Mouse (Mus musculus) intestine, embryonic 14.5 days (tissue): ENCODE measurements around the gene Usp48. TPM values are rescaled to one million over a fixed set of nuclear protein-coding genes. Genes with fewer than 3 reads are reported as not detected.
A peak's percentile ranks its signal among the peaks of the same experiment; 100 is the strongest.

ENCODE experiments used
- ATAC-seq: fragments of 200-750 bp; cut with Nextera tagmentation; replicated peaks from 2 replicates; pipeline ENCODE4 v1.8.0; 2017; ENCODE audit warnings: low read depth, moderate number of reproducible peaks, moderate TSS enrichment, moderate library complexity; ENCODE audit not compliant: low FRiP score, low TSS enrichment
- DNase-seq: peaks from one replicate; pipeline ENCODE4 v3.0.0-alpha.2; 2018; ENCODE audit warnings: low spot score
- H3K27ac ChIP-seq: fragments of 300-500 bp; sonication (generic); 2 replicates; pipeline ENCODE4 v1.5.1; 2014; ENCODE audit warnings: low read depth, mild to moderate bottlenecking, control low read depth
- H3K27me3 ChIP-seq: fragments of 300-500 bp; sonication (generic); replicated peaks from 2 replicates; pipeline ENCODE4 v1.6.1; 2014; ENCODE audit warnings: low read length, control low read depth; ENCODE audit not compliant: control insufficient read depth, insufficient read depth
- H3K36me3 ChIP-seq: fragments of 300-500 bp; sonication (generic); 2 replicates; pipeline ENCODE4 v1.6.1; 2014; ENCODE audit warnings: low read length, control low read depth; ENCODE audit not compliant: control insufficient read depth, insufficient read depth
- H3K4me1 ChIP-seq: fragments of 300-500 bp; sonication (generic); replicated peaks from 2 replicates; pipeline ENCODE4 v1.6.1; 2014; ENCODE audit warnings: low read length, control low read depth, mixed read lengths; ENCODE audit not compliant: control insufficient read depth, insufficient read depth
- H3K4me2 ChIP-seq: fragments of 300-500 bp; sonication (generic); 2 replicates; pipeline ENCODE4 v1.6.1; 2014; ENCODE audit warnings: low read length
- H3K4me3 ChIP-seq: fragments of 300-500 bp; sonication (generic); 2 replicates; pipeline ENCODE4 v1.5.1; 2014; ENCODE audit warnings: low read depth, low read length, control low read depth, mixed read lengths
- H3K9ac ChIP-seq: fragments of 300-500 bp; sonication (generic); 2 replicates; pipeline ENCODE4 v1.6.1; 2014; ENCODE audit warnings: mild to moderate bottlenecking, low read length
- H3K9me3 ChIP-seq: fragments of 300-500 bp; sonication (generic); 2 replicates; pipeline ENCODE4 v1.6.1; 2016; ENCODE audit warnings: low read length, control low read depth; ENCODE audit not compliant: control insufficient read depth
- whole genome bisulfite sequencing: fragments of 180-500 bp; shearing (Covaris S2); extraction: QIAGEN DNeasy Blood & Tissue Kit; methylation state at CpG from one replicate; pipeline ENCODE4 v1.1.7; 2014; 5-methylcytosine and 5-hydroxymethylcytosine counted together
- polyA plus RNA-seq: library from polyadenylated mRNA; unstranded; fragments of >200 nt; fragmentation: Nextera tagmentation; extraction: Ambion mirVana; gene quantifications from 2 replicates; pipeline ENCODE4 v1.2.1, GENCODE M21; 2014

The Usp48 gene
- polyA plus RNA-seq, 1 experiment from 2014 or later: 72.4 TPM

DNA sequence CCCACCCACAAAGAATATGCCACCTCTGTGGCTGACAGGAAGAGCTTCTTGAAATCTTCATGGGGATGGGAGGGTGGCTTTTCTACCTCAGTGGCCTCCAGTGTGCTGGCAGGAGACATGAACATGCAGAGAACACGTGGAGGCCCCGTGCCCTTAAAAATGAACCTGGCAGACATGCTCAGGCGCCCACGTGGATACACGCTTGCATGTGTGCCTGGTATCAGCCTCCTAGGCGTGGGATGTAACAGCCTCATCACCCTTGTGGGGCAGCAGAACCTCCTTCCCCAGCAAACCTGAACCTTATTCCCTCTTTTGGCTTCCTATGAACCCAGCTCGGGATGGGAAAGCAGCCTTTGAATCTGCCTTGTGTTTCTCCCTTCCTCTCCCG lies 73.4 kb downstream of the Usp48 start:
- no peak overlapping the region for H3K4me3 ChIP-seq
- no peaks in the 10 kb centered on the region for H3K9me3 ChIP-seq
- H3K36me3 ChIP-seq: no peaks in the 10 kb centered on the region
- H3K4me2 ChIP-seq: no peak overlapping the region
- no peak overlapping the region for H3K27ac ChIP-seq
- no peak for ATAC-seq
- peaks cover 32% of the 10 kb centered on the region for H3K27me3 ChIP-seq
- H3K9ac ChIP-seq: no peak overlapping the region
- no peak for DNase-seq
- no peaks in the 10 kb centered on the region for H3K4me1 ChIP-seq
- WGBS: 73% methylated on average over 8 of the region's 8 CpGs

DNA sequence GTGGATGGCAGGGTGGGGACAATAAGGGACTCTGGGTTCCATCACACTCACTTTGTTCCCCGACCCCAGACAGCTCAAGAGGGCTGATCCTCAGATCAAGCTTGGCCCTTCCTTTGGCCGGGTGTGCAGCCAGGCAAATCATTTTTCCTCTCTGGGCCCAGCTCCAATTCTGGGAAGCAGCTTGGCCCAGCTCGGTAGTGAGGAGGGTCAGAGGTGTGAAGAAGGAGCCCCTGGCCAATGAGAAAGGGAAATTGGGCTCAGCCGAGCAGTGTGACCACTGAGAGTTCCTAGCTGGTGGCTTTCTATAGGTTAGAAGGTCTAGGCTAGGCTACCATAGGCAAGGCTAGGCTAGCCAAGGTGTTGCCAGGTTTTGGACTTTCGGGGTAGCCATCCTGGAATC lies 74.2 kb downstream of the Usp48 start:
- no peaks in the 10 kb centered on the region for H3K36me3 ChIP-seq
- no peak overlapping the region for H3K4me2 ChIP-seq
- no peak overlapping the region for H3K4me3 ChIP-seq
- DNase-seq (no peak), ATAC-seq (no peak)
- no peak overlapping the region for H3K9ac ChIP-seq
- WGBS: 53% methylated on average over 5 of the region's 5 CpGs
- peaks cover 32% of the 10 kb centered on the region for H3K27me3 ChIP-seq
- H3K4me1 ChIP-seq: no peaks in the 10 kb centered on the region
- no peak overlapping the region for H3K27ac ChIP-seq
- H3K9me3 ChIP-seq: no peaks in the 10 kb centered on the region

DNA sequence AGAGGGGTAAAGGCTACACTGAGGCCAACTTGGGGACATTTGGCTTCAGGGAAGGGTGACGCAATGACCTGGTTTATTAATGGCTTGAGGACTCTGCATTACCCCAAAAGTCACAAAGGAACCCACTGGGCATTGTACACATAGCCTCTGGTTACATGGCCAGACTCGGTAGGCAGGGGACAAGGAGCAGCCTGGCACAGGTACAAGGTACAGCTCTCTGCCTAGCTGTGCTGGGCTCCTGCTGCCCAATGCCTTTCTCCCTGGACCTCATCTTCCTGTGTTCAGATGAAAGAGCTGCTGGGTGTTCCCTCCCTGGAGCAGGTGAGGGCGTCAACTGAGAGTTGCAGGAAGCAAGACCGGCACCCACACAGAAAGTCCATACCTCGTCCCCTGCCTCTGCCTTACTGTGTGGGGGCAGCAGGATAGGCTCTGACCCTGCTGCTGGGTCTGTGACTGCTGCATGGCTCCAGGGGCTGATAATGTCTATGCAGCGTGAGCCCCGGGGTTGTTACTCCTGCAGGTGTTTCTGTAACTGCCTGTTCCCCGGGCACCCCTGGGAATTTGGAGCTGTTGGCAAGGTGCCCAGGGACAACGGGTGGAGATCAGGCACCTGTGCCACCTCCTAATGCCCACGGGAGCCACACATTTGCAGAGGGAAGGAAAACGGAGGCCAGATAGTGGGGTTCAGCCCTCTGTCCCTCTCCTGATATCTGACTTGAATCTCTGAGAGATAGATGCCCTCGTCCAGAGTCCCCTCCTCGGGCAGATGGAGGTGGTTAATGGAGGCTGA lies 78.4 kb downstream of the Usp48 start:
- no peaks in the 10 kb centered on the region for H3K9me3 ChIP-seq
- no peaks in the 10 kb centered on the region for H3K4me1 ChIP-seq
- no peak overlapping the region for H3K4me2 ChIP-seq
- H3K36me3 ChIP-seq: no peaks in the 10 kb centered on the region
- H3K9ac ChIP-seq: no peak overlapping the region
- ATAC-seq: no peak
- no peak overlapping the region for H3K27ac ChIP-seq
- H3K27me3 ChIP-seq: 0 out of 2 replicates have a peak, but pooled peaks cover 3% of the 10 kb centered on the region
- 76% methylated on average over 13 of the region's 13 CpGs for WGBS
- DNase-seq: no peak
- H3K4me3 ChIP-seq: no peak overlapping the region

DNA sequence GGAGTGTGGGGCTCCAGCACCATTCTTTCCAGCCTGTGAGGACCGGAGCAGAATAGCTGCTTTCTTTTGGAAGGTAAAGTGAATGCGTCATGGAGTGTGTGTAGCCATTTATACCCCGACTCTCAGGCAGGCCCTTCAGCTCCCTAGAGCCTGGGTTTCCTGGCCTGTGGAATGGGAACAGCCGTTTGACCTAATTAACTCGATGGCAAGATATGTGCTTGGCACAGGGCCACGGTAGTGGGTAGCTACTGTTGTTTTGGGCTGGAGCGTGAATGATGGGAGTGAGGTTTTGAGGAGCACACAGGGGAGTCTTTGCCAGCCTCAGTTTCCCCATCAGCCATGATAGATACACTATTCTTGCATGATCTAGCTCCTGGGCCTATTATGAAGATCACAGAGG lies 82.0 kb downstream of the Usp48 start:
- no peak for ATAC-seq
- Histone ChIP-seq H3K27ac (no peak overlapping the region), H3K9ac (no peak overlapping the region), H3K36me3 (no peaks in the 10 kb centered on the region), H3K4me1 (no peaks in the 10 kb centered on the region; the same call in 1 of the 2 replicates), H3K4me2 (no peak overlapping the region), H3K9me3 (no peaks in the 10 kb centered on the region), H3K27me3 (peaks cover 13% of the 10 kb centered on the region), H3K4me3 (no peak overlapping the region)
- WGBS: 72% methylated on average over 7 of the region's 7 CpGs
- no peak for DNase-seq

DNA sequence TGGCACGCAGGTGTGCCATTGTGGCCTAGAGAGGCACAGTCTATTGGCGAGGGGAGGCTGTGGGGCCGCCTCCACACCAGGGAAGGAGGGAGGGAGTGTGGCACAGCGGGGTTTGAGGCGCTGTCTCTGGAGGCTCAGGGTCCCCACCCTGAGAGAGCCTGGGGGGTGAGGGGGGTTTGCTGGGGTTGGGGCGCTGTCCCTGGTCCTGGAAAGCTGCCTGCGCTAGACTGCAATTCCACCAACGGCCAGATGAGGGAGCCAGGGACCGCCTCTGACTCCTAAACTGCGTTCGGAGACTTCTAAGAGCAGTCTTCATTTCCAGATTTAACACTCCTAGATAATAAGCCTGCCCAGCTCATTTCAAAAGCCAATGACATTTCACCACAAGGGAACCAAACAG lies 82.5 kb downstream of the Usp48 start:
- WGBS: 6% methylated on average over 11 of the region's 11 CpGs
- Histone ChIP-seq H3K4me3 (no peak overlapping the region), H3K27ac (no peak overlapping the region), H3K4me1 (no peaks in the 10 kb centered on the region; the same call in 1 of the 2 replicates), H3K27me3 (peaks cover 18% of the 10 kb centered on the region), H3K9me3 (no peaks in the 10 kb centered on the region), H3K36me3 (no peaks in the 10 kb centered on the region), H3K9ac (no peak overlapping the region), H3K4me2 (no peak overlapping the region)
- 0 out of 2 replicates have a peak, but pooled peaks have one; percentile 36 for ATAC-seq
- DNase-seq: peak; percentile 97

DNA sequence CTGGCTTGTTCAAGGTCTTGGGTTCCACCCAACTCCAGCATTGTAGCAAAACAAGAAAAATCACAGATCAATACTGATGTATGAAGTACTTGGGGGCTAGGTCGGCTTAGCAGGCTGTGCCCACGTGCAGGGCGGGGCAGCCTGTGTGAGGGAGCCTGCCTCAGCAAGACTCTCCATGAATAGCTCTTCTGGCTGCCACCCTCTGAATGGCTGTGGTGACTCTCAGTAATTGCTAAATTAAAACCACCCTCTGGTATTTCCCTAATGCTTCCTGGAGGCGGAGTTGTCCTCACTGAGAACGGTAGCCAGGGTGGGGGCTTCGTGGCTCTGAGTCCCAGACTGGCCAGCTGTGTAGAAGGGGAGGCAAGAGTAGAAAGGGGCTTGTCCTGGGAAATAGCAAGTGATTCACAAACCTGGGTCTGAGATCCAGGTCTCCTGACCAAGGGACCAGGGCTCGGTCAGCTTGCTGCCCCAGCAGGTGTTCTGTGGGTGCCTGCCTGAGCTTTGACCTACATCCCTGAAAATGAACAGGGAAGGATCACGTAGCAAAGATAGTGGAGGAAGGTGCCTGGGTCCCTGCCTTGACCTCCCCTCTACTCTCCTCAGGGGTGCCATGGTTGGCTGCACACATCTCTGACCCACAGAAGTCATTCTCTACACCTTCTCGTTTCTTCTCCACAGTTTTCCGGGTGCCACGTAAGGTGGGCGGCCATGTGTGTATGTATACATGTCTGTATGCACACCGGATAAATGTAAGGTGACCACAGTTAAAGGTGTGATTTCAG lies 83.3 kb downstream of the Usp48 start:
- Histone ChIP-seq H3K4me2 (no peak overlapping the region), H3K9me3 (no peaks in the 10 kb centered on the region), H3K27me3 (peaks cover 27% of the 10 kb centered on the region), H3K36me3 (no peaks in the 10 kb centered on the region), H3K9ac (no peak overlapping the region), H3K27ac (no peak overlapping the region), H3K4me3 (no peak overlapping the region), H3K4me1 (peaks cover 4% of the 10 kb centered on the region; the same call in 1 of the 2 replicates)
- ATAC-seq (no peak; the same call in 1 of the 2 replicates), DNase-seq (no peak)
- 66% methylated on average over 13 of the region's 13 CpGs for WGBS

DNA sequence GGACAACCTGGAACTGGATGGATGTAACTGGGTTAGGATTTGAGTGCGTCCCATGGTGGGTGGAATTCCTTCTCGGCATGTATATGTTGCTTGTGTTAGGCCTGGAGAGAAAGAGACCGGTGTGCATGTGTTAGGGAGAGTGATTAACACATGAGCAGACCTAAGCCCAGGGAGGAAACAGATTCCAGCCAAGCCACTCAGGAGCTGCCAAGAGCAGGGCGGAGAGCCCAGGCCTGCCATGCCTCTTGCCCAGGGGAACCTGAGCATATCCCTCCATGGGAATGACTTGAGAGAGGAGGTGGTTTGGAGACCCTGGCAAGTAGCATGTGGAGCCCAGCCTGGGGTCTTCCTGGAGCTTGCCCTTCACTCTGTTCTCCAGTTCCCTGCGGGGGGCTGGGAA lies 84.4 kb downstream of the Usp48 start:
- Histone ChIP-seq H3K36me3 (no peaks in the 10 kb centered on the region), H3K4me2 (no peak overlapping the region), H3K9me3 (no peaks in the 10 kb centered on the region), H3K27ac (no peak overlapping the region), H3K4me3 (no peak overlapping the region), H3K27me3 (peaks cover 34% of the 10 kb centered on the region), H3K9ac (no peak overlapping the region), H3K4me1 (peaks cover 4% of the 10 kb centered on the region; the same call in 1 of the 2 replicates)
- ATAC-seq (no peak), DNase-seq (no peak)
- 79% methylated on average over 5 of the region's 5 CpGs for WGBS

DNA sequence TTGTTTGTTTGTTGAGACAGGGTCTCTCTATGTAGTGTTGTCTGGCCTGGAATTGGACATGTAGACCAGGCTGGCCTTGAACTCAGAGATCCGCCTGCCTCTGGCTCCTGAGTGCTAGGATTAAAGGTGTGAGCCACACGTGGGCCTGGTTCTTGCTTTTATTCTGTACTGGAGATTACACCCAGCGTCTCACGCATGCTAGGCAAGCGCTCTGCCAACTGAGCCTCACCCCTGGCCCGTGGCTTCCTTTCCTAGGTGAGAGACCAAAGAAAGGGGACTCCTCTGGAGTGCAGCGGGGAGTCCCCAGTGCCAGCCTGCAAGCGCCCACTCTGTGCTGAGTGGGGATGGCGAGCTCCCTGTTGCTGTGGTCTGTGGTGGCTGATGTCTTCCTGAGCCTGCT lies 85.0 kb downstream of the Usp48 start:
- no peak overlapping the region for H3K9ac ChIP-seq
- no peaks in the 10 kb centered on the region for H3K9me3 ChIP-seq
- no peak for DNase-seq
- 78% methylated on average over 9 of the region's 9 CpGs for WGBS
- H3K4me2 ChIP-seq: no peak overlapping the region
- peaks cover 34% of the 10 kb centered on the region for H3K27me3 ChIP-seq
- H3K27ac ChIP-seq: no peak overlapping the region
- H3K36me3 ChIP-seq: no peaks in the 10 kb centered on the region
- peaks cover 4% of the 10 kb centered on the region; the same call in 1 of the 2 replicates for H3K4me1 ChIP-seq
- no peak overlapping the region for H3K4me3 ChIP-seq
- ATAC-seq: no peak
